Mouse (Mus musculus) naive thymus-derived CD4-positive, alpha-beta T cell, adult 2 months (primary cell): ENCODE results near the gene Atm.

Experiments used
- DNase-seq: peaks from one replicate; pipeline ENCODE4 v3.0.0-alpha.2; 2011; ENCODE audit warnings: low read depth

The Atm gene

GRCm38 (mm10) chr9:53408953-53409361, 127.6 kb downstream of the Atm start:
- DNase-seq, result no peak

GRCm38 (mm10) chr9:53408548-53408947, 128.0 kb downstream of the Atm start:
- no peak for DNase-seq

GRCm38 (mm10) chr9:53404753-53405722, 131.5 kb downstream of the Atm start:
- DNase-seq, result peak; percentile 95

- no peak for DNase-seq
Observed at GRCm38 (mm10) chr9:53404050-53404752, 132.3 kb downstream of the Atm start.

GRCm38 (mm10) chr9:53402991-53403390, 133.5 kb downstream of the Atm start:
- DNase-seq, result no peak

GRCm38 (mm10) chr9:53402291-53402711, 134.2 kb downstream of the Atm start, which contains the start of gene 4930550C14Rik:
4930550C14Rik (plus strand) TSS chr9:53402325.
- no peak for DNase-seq

GRCm38 (mm10) chr9:53401146-53401545, 135.4 kb downstream of the Atm start:
- no peak for DNase-seq

GRCm38 (mm10) chr9:53400696-53401095, 135.8 kb downstream of the Atm start:
- no peak for DNase-seq

- DNase-seq, result no peak
Observed at GRCm38 (mm10) chr9:53399537-53399936, 137.0 kb downstream of the Atm start.

GRCm38 (mm10) chr9:53398388-53398700, 138.2 kb downstream of the Atm start:
- DNase-seq, result peak; percentile 92

GRCm38 (mm10) chr9:53397685-53398387, 138.7 kb downstream of the Atm start:
- peak; percentile 46 for DNase-seq

- DNase-seq, result no peak
Observed at GRCm38 (mm10) chr9:53390136-53390535, 146.4 kb downstream of the Atm start.
